Mouse (Mus musculus): Measurements from ENCODE around the gene Strn.
"Not testable (repeated sequence)": the region's sequence is repeated elsewhere in the genome, so short reads cannot be mapped to it uniquely, and the experiment has no call there.

Strn gene

DNA sequence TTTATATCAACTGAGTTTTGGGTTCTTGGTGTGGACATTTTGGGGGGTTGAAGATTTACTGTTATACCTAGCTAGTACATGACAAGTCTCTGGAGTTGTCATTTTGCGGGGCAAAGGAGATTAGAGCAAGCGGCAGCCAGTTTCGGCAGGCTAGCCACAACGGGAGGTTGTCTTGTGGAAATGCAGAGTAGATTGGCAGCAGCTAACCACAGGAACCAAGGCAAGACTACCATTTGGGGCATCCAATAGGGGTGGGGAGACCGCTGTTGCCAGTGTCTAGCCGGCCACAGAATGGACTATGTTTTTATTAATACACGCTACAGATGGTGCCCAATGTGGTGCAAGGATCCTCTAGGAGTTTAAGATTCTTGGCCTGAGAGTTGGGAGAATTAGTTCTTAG, 28.6 kb downstream of the Strn start:
- DNase-seq (ENCODE audit: low spot score), result no peak

DNA sequence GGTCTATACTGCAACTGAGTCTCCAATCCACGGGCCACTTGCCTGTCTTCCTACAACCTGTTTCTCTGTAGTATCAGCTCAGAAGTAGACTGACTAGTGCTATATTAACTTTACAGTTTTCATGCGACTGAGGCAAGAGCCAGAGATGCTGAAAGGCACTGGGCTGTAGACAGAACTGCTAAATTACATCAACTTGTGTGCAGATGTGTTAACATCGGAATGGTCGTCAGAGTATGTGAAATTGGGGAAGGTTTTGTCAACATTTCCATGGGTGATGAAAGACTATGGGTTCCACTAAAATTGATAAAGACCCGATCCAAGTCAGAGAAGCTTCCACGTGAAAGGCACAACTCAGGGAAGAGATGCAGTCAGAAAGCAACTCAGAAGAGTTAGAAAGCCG, 34.0 kb downstream of the Strn start:
- no peak for DNase-seq (ENCODE audit: low spot score)

DNA sequence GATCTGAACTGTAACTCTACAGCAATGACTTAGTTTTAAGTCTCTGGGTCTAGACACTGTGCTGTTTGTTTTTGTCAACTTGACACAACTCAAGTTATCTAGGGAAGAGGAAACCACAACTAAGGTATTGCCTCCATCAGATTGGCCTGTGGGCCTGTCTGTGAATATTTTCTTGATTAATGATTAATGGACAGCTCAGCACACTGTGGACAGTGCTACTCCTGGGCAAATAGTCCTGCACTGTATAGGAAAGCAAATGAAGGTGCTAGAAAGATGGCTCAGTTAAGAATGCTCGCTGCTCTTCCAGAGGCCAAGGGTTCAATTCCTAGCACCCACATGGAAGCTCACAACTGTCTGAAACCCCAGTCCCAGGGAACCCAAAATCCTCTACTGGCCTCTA, 38.0 kb downstream of the Strn start:
- DNase-seq (ENCODE audit: low spot score), result no peak

DNA sequence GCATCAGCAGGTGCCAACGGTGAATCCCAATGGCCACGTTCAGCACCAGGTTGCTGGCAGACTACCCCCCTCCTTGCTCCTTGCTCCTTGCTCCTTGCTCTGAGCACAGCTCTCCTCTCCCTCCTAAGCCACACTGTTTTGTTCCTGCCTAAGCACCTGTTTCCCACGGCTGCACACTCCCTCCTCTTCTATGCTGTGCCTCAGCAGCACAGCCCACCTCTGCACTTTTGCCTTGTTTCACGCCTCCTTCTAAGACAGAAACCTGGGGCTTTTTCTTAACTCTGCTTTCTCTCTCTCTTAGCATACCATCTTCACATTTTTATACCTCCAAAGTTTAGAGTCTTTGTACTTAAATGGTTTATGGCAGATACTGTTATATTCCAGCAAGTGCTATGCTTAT, 39.5 kb downstream of the Strn start:
- no peak for DNase-seq (ENCODE audit: low spot score)

DNA sequence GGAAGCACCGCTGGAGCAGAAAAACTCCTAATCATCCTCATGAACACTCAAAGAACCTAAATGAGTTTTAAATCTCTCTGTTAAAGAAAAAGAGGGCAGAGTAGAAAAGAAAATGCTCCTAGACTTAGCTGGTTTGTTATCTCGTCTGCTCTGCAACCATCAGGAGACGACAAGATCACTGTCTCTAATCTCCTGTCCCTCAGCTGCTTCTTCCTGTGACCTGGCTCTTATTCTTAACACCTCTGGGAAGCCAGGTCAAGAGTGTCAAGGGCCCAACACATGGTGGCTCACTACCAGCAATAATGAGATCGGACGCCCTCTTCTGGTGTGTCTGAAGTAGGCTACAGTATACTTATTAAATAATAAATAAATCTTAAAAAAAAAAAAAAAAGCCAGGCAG, 40.1 kb downstream of the Strn start:
- no peak for DNase-seq (ENCODE audit: low spot score)

DNA sequence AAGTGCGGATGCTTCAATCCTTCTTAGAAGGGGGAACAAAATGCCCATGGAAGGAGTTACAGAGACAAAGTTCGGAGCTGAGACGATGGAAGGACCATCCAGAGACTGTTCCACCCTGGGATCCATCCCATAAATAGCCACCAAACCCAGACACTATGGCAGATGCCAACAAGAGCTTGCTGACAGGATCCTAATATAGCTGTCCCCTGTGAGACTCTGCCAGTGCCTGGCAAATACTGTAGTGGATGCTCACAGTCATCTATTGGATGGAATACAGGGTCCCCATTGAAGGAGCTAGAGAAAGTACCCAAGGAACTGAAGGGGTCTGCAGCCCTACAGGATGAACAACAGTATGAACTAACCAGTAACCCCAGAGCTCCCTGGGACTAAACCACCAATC, 47.8 kb downstream of the Strn start:
- not testable (repeated sequence) for DNase-seq (ENCODE audit: low spot score)

DNA sequence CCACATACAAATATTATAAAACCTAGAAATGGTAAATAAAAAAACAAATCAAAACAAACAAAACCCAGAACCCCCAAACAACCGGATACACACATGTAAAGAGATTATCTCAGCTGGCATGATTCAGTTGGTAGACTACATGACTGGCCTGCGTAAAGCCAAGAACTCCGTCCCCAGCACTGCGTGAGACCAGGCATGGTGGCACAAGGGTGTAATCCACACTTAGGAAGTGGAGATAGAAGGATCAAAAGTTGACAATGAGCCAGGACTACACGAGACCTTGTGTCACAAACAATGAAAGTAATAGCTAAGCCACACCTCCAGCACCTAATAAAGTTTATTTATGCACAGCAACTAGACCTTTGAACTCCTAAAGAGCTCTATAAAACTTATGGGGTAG, 49.0 kb downstream of the Strn start:
- DNase-seq (ENCODE audit: low spot score), result no peak

DNA sequence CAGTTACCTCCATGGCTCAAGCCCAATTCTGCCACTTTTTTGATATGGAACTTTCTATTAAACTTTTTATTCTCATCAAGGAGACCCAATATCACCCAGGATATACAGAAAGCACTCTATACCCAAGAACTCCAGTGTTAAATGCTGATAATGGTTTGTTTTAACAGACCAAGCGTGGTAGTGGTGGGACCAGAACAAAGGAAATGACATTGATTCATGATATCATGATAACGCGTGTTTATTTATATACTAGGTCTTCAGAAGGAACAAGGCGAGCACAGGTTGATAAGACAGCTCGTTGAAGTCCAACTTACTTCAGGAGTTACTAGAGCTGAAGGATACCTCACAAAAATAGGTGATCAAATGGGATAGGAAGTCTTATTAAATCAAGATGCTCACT, 52.0 kb downstream of the Strn start:
- no peak for DNase-seq (ENCODE audit: low spot score)

DNA sequence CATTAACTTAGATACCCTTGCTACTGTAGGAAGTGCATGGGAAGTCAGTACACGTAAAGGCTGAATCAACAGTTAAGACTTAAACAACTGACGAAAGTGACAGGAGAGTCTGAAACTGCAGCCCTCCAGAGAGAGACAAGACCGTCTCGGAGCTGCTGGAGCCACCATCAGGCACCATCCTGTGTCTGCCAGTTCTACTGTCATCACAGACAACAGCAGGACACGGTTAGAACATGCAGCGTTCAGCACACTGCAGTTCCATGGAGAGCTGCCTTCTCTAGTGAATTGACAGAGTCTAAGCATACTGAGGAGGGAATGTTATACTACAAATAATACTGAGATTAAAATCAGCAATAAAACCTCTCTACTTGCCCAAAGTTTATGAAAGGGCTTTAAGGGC, 54.6 kb downstream of the Strn start:
- no peak for DNase-seq (ENCODE audit: low spot score)

DNA sequence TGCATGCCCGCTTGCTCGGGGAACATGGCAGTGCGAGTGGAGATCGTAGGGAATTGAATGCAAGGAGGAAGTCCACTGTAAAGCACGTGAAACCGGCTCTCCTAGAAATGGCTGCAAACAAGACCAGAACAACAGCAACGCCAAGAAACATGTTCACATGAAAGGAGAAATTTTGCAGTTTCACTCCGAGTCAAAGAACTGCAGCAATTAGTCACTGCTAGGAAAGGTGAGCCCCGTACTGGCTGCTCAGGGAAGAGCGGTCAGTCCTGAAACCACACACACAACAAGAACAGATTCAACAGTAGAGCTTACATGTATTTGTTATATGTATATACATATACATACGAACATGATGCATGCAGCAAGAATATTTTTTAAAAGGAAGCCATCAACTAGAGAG, 57.5 kb downstream of the Strn start:
- DNase-seq (ENCODE audit: low spot score), result no peak

DNA sequence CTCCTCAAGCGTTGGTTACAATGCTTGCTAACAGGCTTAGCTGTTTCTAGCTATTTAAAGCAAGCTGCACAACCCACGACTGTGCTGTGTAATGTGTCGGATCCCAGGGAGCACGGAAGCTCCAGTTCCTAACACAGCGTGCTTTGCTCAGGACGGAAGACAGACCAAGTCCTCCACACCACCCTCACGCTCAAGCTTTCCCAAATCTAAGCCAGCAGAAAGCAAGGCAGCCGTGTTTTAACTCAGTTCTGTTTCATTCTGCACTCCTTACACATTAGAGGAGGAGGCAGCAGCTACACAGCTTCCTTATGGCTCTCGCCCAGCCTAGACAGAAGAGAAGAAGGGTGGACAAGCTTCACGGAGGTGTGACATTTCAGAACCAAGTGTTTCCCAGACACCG, 60.2 kb downstream of the Strn start:
- no peak for DNase-seq (ENCODE audit: low spot score)

DNA sequence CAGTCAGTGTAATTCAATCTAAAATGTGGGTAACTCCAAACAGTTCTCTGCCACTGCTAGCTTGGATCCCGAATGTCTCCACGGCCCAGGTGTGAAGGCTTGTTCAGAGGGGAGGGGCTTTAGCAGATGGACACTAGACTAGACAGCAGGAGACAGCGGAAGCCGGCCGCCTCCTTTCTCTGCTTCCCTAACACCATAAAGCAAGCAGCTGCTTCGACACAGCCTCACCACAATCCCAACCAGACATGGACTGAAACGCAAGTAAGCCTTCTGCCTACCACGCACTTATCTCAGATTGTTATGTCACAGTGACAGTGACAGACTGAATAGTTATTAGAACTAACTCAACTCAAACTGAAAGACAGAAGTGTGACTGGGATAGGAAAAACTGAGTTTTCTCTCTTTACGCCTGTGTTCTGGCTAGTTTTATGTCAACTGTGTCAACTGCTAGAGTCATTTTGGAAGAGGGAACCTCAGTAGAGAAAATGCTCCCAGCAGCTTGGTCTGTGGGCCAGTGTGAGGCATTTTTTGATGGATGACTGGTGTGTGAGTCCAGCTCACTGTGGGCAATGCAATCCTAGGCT, 71.9 kb downstream of the Strn start:
- peak; percentile 6 for DNase-seq (ENCODE audit: low spot score)

DNA sequence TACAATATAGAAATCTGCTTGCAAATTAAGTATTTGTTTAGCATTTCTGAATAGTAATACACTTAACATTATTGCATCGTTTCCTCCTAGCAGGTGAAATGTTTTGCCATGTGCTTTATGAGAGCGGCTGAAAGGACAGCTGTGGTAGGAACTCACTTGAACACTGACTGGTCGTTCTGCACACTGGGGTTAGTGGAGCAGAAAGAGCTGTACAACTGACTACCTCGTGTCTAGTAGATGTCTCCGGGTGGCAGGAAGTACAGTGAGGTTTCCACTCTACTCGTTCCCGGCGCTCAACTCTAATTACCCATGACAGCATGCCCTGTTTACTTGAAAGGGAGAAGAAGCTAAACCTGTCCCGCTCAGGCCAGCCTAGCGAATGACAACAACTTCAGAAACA, 82.2 kb downstream of the Strn start:
- no peak for DNase-seq (ENCODE audit: low spot score)

DNA sequence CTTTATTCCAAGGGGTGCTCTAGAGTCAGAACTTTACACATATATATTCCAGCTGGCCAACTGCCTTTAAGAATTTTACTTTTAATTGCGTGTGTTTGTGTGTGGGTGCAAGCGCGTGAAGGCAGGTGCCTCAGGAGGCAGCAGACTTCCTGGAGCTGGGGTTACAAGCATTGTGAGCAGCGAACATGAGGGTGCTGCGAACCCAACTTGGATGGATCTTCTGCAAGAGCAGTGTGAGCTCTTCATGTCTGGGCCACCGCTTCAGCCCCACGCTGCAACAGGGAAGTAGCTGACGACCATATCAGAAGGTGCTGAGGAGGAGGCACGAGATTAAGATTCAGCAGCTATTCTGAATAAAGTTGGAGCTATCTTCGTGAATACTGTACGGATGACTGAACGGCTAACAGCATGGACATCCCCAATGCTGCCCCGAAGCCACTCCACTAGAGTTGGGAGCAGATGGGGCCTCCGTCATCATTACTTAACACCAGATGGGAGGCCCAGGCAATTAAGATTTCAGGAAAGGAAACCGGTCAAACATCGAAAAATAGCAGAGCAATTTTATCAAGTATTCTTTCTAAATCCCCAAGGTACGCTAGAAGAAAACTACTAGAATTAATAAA, 93.0 kb downstream of the Strn start:
- DNase-seq (ENCODE audit: low spot score), result no peak

DNA sequence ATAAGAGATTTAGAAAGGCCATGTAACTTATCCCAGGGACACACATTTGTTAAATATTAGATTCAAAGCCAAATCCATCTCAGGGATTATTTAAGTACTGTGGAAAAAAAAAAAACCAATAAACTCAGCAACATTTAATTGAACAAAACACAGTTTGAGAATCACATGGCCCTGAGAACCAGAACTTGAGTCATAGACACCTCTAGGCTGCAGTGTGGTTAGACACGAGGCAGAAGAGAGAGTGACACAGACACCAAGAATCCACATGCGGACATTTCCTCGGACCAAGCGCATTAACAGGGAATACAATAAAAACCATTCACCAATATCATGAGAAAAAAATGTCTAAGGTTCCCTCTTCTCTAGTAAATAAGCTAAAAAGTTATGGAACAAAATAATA, 94.7 kb downstream of the Strn start:
- no peak for DNase-seq (ENCODE audit: low spot score)

DNA sequence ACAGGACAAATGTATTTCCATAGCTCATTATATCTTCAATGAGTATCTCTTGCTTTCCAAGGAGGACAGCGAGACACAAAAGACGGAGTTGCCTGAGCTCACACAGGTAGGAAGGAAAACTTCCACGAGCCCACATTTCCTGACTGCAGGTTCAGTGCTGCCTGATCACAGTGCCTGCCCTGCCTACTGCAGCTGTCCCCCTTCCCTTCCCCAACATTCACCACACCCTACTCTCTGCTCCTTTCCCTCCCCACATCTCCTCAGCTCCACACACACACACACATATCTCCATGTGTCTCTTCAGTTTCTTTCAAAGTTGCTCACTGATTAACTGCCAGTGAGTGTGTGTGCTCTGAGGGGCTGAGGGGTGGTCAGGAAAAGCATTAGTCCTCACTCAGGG, 96.6 kb downstream of the Strn start:
- DNase-seq (ENCODE audit: low spot score), result no peak

DNA sequence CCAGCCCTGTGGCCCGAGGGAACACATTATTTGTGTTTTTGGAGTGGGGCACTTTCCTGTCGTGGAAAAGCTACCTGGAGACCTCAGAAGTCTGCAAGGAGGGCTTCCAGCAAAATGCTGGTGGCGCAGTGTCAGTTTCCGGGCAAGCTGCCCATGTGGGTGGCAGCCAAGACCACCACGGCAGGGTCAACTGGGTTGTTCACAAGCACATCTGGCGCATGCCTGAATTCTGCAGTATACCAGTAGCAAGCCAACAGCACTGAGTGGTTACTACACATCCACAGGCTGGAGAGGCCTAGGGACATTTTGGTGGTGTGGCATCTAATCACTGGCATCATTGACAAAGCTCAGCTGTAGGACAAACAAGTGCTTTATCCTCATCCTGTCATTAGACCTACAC, 97.9 kb downstream of the Strn start:
- DNase-seq (ENCODE audit: low spot score), result peak; percentile 49

DNA sequence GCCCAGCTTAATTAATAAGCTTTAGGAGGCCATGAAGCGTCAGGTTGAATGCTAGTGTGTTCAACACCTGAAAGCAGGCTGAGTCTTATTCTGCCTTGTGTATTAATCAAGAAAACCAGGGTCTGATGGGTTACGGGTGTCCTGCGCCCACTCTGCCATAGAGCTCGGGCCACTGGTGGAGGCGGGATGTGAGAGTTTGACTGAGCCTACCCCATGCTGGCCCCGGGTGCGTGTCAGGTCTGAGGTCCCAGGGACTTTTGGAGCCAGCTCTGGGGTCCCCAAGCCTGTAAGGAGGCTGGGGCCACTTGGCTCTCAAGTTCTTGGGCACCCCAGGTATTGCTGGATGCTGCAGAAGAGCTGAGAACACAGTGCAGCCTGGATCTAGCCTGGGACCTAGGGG, 99.9 kb downstream of the Strn start:
- no peak for DNase-seq (ENCODE audit: low spot score)

DNA sequence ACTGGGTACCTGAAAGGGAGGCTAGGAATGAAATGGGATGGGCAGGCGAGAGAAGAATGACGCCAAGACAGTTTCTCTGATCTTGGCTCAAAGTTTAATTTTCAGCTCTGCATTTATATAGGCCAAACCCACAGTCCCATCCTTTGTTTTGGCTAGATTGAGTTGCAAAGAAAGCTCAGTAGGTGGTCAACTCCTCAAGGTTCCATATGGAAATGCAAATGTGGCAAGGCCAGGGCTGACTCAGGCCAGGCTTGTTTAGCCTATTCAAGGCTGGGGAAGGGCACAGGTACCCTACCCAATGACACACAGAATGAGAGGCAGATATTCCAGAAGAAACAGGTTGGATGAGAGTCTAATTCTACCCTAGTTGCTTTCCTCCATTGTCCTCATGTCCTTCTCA, 101.4 kb downstream of the Strn start:
- no peak for DNase-seq (ENCODE audit: low spot score)

DNA sequence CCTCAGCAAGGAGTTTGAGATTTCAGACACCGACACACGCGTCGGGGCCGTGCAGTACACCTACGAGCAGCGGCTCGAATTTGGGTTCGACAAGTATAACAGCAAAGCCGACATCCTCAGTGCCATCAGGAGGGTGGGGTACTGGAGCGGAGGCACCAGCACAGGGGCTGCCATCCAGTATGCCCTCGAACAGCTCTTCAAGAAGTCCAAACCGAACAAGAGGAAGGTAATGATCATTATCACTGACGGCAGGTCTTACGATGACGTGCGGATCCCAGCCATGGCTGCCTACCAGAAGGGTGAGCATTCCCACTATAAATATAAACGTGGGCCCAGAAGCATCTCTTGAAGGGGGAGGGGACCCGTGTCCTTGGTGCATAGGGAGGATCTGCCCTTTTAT, 112.1 kb downstream of the Strn start:
- DNase-seq (ENCODE audit: low spot score), result no peak

DNA sequence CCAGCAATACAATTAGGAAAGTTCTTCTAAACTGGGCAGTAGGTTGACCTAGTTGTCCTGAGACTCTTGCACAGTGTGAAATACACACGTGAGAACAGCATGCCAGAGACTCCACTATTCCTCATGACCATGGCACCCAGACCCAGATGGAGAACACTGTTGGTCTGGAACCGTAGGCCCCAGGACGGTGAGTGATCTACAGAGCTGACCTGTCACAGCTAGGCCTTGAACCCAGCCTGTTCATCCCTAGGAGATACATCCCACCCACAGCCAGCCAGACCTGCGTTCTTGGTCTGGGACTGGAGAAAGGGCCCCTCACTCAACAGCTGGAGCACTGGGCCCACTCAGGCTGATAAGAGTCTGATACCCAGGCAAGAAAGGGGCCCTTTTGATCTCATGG, 115.1 kb downstream of the Strn start:
- no peak for DNase-seq (ENCODE audit: low spot score)

DNA sequence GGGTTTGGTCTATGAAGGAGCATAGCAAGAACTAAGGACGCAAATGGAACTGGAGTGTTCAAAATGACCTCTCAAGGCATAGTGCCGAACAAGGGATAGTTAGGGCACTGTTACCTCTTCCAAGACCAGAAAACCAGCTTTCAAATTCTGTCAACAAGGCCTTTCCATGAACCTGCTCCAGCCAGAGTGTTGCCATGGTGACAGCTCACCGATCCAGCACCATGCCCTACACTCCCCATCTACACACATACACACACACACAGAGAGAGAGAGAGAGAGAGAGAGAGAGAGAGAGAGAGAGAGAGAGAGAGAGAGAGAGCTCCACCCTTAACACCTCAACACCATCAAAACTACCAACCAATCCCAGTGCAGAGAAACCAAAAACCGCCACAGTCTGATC, 116.3 kb downstream of the Strn start:
- no peak for DNase-seq (ENCODE audit: low spot score)

DNA sequence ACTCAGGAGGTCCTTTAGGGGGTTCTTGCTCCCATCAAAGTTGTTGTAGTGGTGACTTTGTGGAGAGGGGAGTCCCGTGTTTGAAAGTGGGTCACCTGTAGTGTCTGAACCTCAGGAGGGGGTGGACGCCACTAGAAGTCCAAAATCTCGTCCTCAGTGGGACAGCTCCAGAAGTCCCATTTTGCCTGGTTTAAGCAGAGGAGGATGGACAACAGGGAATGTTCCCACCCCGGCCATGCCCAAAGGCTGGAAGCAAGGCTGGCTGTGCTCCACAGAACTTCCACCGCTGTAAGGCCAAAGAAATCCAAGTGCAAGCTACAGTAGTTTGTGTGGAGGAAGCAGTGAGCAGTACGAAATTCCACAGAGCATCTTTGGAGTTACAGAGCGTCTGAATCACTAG, 117.0 kb downstream of the Strn start:
- no peak for DNase-seq (ENCODE audit: low spot score)

DNA sequence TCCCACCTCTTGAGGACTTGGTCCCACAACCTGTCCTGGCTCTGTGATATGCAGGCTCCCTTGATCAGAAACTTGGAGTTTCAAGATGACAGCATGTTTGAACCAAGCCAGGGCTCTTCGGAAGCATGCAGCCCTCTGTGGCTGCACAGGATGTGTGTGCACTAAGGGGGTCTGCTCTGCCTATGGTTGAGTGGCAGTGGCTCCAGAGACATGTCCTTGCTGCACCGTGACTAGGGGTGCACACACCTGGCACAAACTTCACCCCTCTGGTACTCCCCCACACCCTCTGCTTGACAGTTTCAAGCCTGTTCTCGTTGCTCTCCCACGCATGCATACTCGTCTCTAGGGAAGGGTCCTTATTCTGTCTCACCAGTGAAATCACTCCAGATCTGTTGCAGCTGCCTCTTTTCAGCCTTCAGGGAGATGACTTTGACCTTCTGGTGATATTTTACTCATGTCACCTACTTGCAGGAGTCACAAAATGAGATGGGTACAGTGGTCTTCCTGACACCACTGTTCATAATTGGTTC, 118.8 kb downstream of the Strn start:
- no peak for DNase-seq (ENCODE audit: low spot score)

All from adipocyte (in vitro differentiated cells).